Mouse (Mus musculus) heart, adult 2 months (tissue): ENCODE results near the gene Phpt1.

Experiments used
- CTCF ChIP-seq: fragments of 200-600 bp; IDR thresholded peaks from 2 replicates; pipeline ENCODE4 v1.8.1; 2022; ENCODE audit warnings: antibody characterized with exemption, mild to moderate bottlenecking, moderate library complexity
- POLR2A ChIP-seq: fragments of 200-500 bp; IDR thresholded peaks from 2 replicates; pipeline ENCODE4 v1.6.1; 2011; ENCODE audit warnings: mild to moderate bottlenecking, low read depth, low read length, control low read depth; ENCODE audit not compliant: insufficient read depth

DNA sequence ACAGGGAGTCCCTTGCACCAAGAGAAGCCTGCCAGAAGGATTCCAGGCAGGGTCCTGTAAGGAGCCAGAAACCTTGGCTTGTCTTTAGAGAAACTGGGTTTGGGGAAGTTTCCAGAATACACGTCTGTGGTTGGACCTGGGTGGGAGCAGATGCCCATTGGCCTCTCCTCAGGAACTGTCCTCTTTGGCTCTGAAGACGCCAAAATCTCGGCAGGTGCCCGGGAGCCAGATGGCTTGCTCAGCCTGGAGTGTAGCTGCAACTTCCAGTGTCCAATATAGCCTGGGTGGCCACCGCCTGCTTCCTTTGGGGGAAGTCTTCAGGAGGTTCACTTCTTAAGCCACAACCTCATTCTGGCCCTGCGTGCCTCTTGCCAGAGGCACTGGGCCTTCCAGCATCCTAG lies 6.9 kb upstream of the Phpt1 start:
- TF ChIP-seq POLR2A (no peak), CTCF (no peak)
